Mouse (Mus musculus) embryonic fibroblast, embryonic 13.5 days (primary cell): ENCODE data around the gene Park7.

Experiments used
- CTCF ChIP-seq: IDR thresholded peaks from 2 replicates; pipeline ENCODE4 v1.5.1; 2011; ENCODE audit warnings: mild to moderate bottlenecking, control low read depth, low read length, moderate library complexity, borderline replicate concordance; ENCODE audit not compliant: insufficient read depth
- POLR2A ChIP-seq: IDR thresholded peaks from 2 replicates; pipeline ENCODE4 v1.6.1; 2011; ENCODE audit warnings: low read depth, mild to moderate bottlenecking, control low read depth, low read length, moderate library complexity

DNA sequence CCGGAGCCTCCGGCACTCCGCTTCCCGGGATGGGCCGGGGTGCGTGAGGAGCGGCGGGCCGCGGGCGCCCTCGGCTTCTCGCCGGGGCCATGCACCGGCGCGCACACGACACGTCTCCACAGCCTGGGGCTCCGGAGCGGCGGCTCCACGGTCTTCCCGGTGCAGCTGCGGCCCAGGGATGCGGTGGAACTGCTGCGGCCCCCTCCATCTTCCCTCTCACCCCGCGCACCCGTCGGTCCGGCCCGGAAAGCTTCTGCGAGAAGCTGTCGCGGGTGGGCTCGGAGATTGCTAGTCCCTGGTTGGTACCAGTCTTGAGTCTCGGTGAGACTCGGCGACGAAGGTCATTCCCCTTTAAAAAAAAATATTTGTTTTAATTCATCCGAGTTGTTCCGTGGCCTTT, 58.9 kb downstream of the Park7 start:
- TF ChIP-seq CTCF (no peak), POLR2A (no peak)
